Mouse (Mus musculus) limb, embryonic 10.5 days (tissue): ENCODE measurements around the gene Gp6. TPM values are rescaled to one million over a fixed set of nuclear protein-coding genes. Genes with fewer than 3 reads are reported as not detected.

Experiments used
- DNase-seq: peaks from one replicate; pipeline ENCODE4 v3.0.0-alpha.2; 2017; ENCODE audit warnings: low spot score
- H3K27ac ChIP-seq: fragments of 300-500 bp; sonication (generic); 2 replicates; pipeline ENCODE4 v1.5.1; 2016; ENCODE audit warnings: mild to moderate bottlenecking
- H3K27me3 ChIP-seq: fragments of 300-500 bp; sonication (generic); 2 replicates; pipeline ENCODE4 v1.6.1; 2016; ENCODE audit warnings: low read depth, mild to moderate bottlenecking; ENCODE audit not compliant: poor library complexity, severe bottlenecking
- H3K36me3 ChIP-seq: fragments of 300-500 bp; sonication (generic); 2 replicates; pipeline ENCODE4 v1.6.1; 2016; ENCODE audit warnings: mild to moderate bottlenecking, moderate library complexity
- H3K4me1 ChIP-seq: fragments of 300-500 bp; sonication (generic); 2 replicates; pipeline ENCODE4 v1.6.1; 2016
- H3K4me3 ChIP-seq: fragments of 300-500 bp; sonication (generic); 2 replicates; pipeline ENCODE4 v1.5.1; 2016; ENCODE audit warnings: mild to moderate bottlenecking, moderate library complexity
- H3K9me3 ChIP-seq: fragments of 300-500 bp; sonication (generic); replicated peaks from 2 replicates; pipeline ENCODE4 v1.6.1; 2016; ENCODE audit warnings: mild to moderate bottlenecking
- WGBS: fragments of 180-500 bp; shearing (Covaris S2); methylation state at CpG from one replicate; pipeline ENCODE4 v1.1.7; 2016; 5-methylcytosine and 5-hydroxymethylcytosine counted together
- microRNA-seq: library from miRNA; unstranded; fragments of <30 nt; microRNA quantifications from one replicate; pipeline ENCODE4, GENCODE M21; 2017
- polyA plus RNA-seq: library from polyadenylated mRNA; unstranded; fragments of >200 nt; fragmentation: Nextera tagmentation; extraction: Ambion mirVana; gene quantifications from 2 replicates; pipeline ENCODE4 v1.2.1, GENCODE M21; 2016

Gp6 gene
- polyA plus RNA-seq, 1 experiment from 2014 or later: 0.35 TPM

- H3K9me3 ChIP-seq: no peaks in the 10 kb centered on the region
- no peaks in the 10 kb centered on the region for H3K36me3 ChIP-seq
- H3K4me1 ChIP-seq: no peaks in the 10 kb centered on the region
- H3K4me3 ChIP-seq: no peak within 1 kb of the TSS
- no peak for DNase-seq
- H3K27me3 ChIP-seq: no peaks in the 10 kb centered on the region
- H3K27ac ChIP-seq: no peak within 1 kb of the TSS
These were observed 60.0 kb downstream of the Gp6 start, which contains the start of gene Ncr1 for GRCm38 (mm10) chr7:4337509-4337908. Ncr1 (plus strand) TSS chr7:4337724.

GRCm38 (mm10) chr7:4323301-4323700 lies 74.2 kb downstream of the Gp6 start:
- DNase-seq: no peak
- Histone ChIP-seq H3K4me3 (no peak overlapping the region), H3K4me1 (no peaks in the 10 kb centered on the region), H3K9me3 (no peaks in the 10 kb centered on the region), H3K36me3 (no peaks in the 10 kb centered on the region), H3K27me3 (no peaks in the 10 kb centered on the region), H3K27ac (no peak overlapping the region)
- WGBS: 82% methylated on average over 2 of the region's 2 CpGs

Small RNA genes within 50 kb of the gene (microRNA-seq; reads per million reads assigned to microRNA genes)
- not detected for gene Gm24605
- not detected for gene Gm24752
- not detected for gene Gm25349

Other genes with a start within 250 kb of the Gp6 start
- 1.2 and 2.0 TPM in 2 replicates for gene Leng9, start 247.4 kb downstream of the Gp6 start, polyA plus RNA-seq
- 23.5 and 32.3 TPM in 2 replicates for gene Cdc42ep5, start 232.9 kb downstream of the Gp6 start, polyA plus RNA-seq
- not detected in 2 replicates for gene Lilra5, start 160.0 kb downstream of the Gp6 start, polyA plus RNA-seq
- gene Ncr1, start 60.0 kb downstream of the Gp6 start, polyA plus RNA-seq: not detected in 2 replicates
- 31.9 and 35.0 TPM in 2 replicates for gene Rdh13, start 47.9 kb upstream of the Gp6 start, polyA plus RNA-seq
- gene Eps8l1, start 62.9 kb upstream of the Gp6 start, polyA plus RNA-seq: 2.7 and 5.4 TPM in 2 replicates
- 36.8 and 42.1 TPM in 2 replicates for gene Ppp1r12c, start 103.9 kb upstream of the Gp6 start, polyA plus RNA-seq
- gene Tnnt1, start 118.6 kb upstream of the Gp6 start, polyA plus RNA-seq: 4.1 and 15.3 TPM in 2 replicates
- 2.6 and 3.1 TPM in 2 replicates for gene Tnni3, start 126.5 kb upstream of the Gp6 start, polyA plus RNA-seq
- 2.1 and 4.2 TPM in 2 replicates for gene Dnaaf3, start 134.7 kb upstream of the Gp6 start, polyA plus RNA-seq
- 1.1 and 2.8 TPM in 2 replicates for gene Syt5, start 149.8 kb upstream of the Gp6 start, polyA plus RNA-seq
- not detected in 2 replicates for gene Ptprh, start 206.3 kb upstream of the Gp6 start, polyA plus RNA-seq
- 1.7 and 2.1 TPM in 2 replicates for gene Tmem86b, start 233.7 kb upstream of the Gp6 start, polyA plus RNA-seq